Mouse (Mus musculus) myocyte (in vitro differentiated cells): ENCODE results near the gene Spag9.

Experiments
- CEBPB ChIP-seq: IDR thresholded peaks from 2 replicates; pipeline ENCODE4 v1.6.1; 2011; ENCODE audit warnings: mild to moderate bottlenecking, moderate library complexity; ENCODE audit not compliant: poor library complexity, insufficient read depth, severe bottlenecking
- E2F4 ChIP-seq: IDR thresholded peaks from one replicate; pipeline ENCODE4 v1.6.1; 2011; ENCODE audit warnings: mild to moderate bottlenecking, control low read depth, moderate library complexity; ENCODE audit not compliant: insufficient read depth
- MYOD1 ChIP-seq, 3 experiments: IDR thresholded peaks; one replicate each; pipeline ENCODE4 v1.6.1; 2011; ENCODE audit warnings: control low read depth in 2 of 3, low read depth in 2 of 3, mild to moderate bottlenecking in 2 of 3, moderate library complexity in 1 of 3; ENCODE audit not compliant: insufficient read length in 2 of 3, control insufficient read depth in 1 of 3
- POLR2A ChIP-seq: IDR thresholded peaks from one replicate; pipeline ENCODE4 v1.6.1; 2011; ENCODE audit warnings: low read depth, mild to moderate bottlenecking, control low read depth, moderate library complexity; ENCODE audit not compliant: insufficient read length
- POLR2AphosphoS2 ChIP-seq: IDR thresholded peaks from one replicate; pipeline ENCODE4 v1.6.1; 2011; ENCODE audit warnings: low read depth, control low read depth; ENCODE audit not compliant: insufficient read length
- SRF ChIP-seq: IDR thresholded peaks from one replicate; pipeline ENCODE4 v1.6.1; 2011; ENCODE audit warnings: low read depth; ENCODE audit not compliant: control insufficient read depth, insufficient read length
- TCF3 ChIP-seq: IDR thresholded peaks from one replicate; pipeline ENCODE4 v1.6.1; 2011; ENCODE audit warnings: low read depth, control low read depth; ENCODE audit not compliant: insufficient read length
- USF1 ChIP-seq: IDR thresholded peaks from one replicate; pipeline ENCODE4 v1.6.1; 2011; ENCODE audit warnings: low read depth, mild to moderate bottlenecking, control low read depth, moderate library complexity

- TF ChIP-seq POLR2A (no peak), E2F4 (no peak), SRF (no peak), USF1 (no peak), CEBPB (no peak), POLR2AphosphoS2 (no peak), MYOD1 (IDR thresholded peaks at IDR 0.05; ENCODE audit: control insufficient read depth in 1 of 3, insufficient read length in 2 of 3, low read depth in 2 of 3) (no peak), TCF3 (no peak)
Observed at GRCm38 (mm10) chr11:94097489-94097888, 101.6 kb downstream of the Spag9 start.
